Mouse (Mus musculus): ENCODE measurements around the gene Lrrc17.

DNA sequence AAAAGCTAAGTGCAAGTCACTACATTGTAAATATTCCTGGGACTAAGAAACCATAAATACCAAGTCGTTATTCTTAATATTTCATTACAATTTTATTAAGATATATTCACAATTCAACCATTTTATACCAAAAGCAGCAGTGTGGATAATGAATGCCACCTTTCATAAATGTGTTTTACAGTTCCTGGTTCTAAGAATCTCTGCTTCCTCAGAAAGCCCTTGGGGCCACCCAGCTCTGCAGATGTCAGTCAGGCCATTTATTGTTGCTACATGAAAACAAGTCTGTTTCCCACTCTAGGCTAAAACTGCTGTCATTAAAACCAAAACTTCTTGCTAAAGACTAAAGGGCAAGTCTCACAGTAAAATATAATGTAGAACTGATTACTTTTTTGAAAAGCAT is 24.4 kb downstream of the Lrrc17 start:
- TF ChIP-seq POLR2A (IDR thresholded peaks at IDR 0.05; ENCODE audit: low read depth, low read length), result no peak
- TF ChIP-seq CTCF (IDR thresholded peaks at IDR 0.05; ENCODE audit: extremely low read depth, insufficient read depth, insufficient read length, insufficient replicate concordance), result no peak

All from spleen, adult 2 months (tissue).